Mouse (Mus musculus): ENCODE data around the gene Pde4d. TPM values are rescaled to one million over a fixed set of nuclear protein-coding genes. Genes with fewer than 3 reads are reported as not detected.

Gene Pde4d
- polyA plus RNA-seq, 1 experiment from 2014 or later = 19.1 TPM

DNA sequence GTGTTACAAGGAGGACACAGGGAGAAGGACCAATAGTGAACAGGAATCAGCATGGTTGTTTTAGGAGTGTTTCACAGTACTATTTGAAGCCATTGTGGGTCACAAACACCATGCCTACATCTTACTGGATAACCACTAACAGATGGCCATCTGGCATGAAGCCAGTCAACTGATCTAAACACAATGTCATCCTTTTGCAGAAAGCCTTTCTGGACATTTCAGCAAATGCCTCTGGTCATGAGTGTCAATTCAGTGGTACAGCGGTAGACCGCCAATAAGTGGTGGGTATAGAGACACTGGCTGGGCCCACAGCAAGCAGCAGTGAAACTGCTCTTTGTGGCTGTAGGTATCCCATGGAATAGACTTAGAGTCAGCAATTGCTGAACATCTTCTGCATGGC lies 151.3 kb downstream of the Pde4d start:
- Histone ChIP-seq H3K36me3 (no peaks in the 10 kb centered on the region), H3K4me1 (no peaks in the 10 kb centered on the region), H3K27ac (replicated peaks) (no peak overlapping the region), H3K4me3 (replicated peaks) (no peak overlapping the region), H3K9me3 (replicated peaks) (no peaks in the 10 kb centered on the region), H3K9ac (no peak overlapping the region), H3K27me3 (no peaks in the 10 kb centered on the region), H3K4me2 (replicated peaks) (no peak overlapping the region)
- no peak for ATAC-seq (ENCODE audit: insufficient number of reproducible peaks, low FRiP score, low TSS enrichment, low read depth)
- WGBS = 80% methylated on average over 2 of the region's 2 CpGs

DNA sequence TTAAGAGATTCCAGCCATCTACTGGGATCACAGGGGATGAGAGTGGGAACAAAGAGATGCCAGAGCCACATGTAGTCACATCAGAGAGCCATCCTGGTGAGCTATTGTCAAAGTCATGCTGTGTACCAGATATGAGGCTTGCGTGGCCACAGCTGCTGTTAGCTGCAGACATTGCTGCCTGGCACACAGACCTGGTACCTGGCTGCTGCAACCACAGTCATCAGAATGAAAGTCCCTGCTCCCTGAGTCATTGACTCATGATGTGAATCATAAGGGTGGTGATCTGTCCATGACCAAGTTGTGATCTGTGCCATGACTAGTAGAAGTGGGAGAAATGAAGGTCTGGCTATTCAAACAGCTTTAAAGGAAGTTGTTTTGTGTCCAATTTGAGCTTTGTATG lies 153.8 kb downstream of the Pde4d start:
- WGBS = 46% methylated on average over 1 of the region's 1 CpGs
- Histone ChIP-seq H3K27me3 (no peaks in the 10 kb centered on the region), H3K27ac (replicated peaks) (no peak overlapping the region), H3K4me1 (no peaks in the 10 kb centered on the region), H3K9me3 (replicated peaks) (no peaks in the 10 kb centered on the region), H3K36me3 (no peaks in the 10 kb centered on the region), H3K9ac (no peak overlapping the region), H3K4me3 (replicated peaks) (no peak overlapping the region), H3K4me2 (replicated peaks) (no peak overlapping the region)
- ATAC-seq (ENCODE audit: insufficient number of reproducible peaks, low FRiP score, low TSS enrichment, low read depth) = no peak

GRCm38 (mm10) chr13:108604213-108604612 lies 154.5 kb downstream of the Pde4d start:
- H3K9ac ChIP-seq = no peak overlapping the region
- no peak overlapping the region for H3K4me3 ChIP-seq (replicated peaks)
- H3K36me3 ChIP-seq = no peaks in the 10 kb centered on the region
- no peaks in the 10 kb centered on the region for H3K27me3 ChIP-seq
- no peak overlapping the region for H3K4me2 ChIP-seq (replicated peaks)
- ATAC-seq (ENCODE audit: insufficient number of reproducible peaks, low FRiP score, low TSS enrichment, low read depth) = no peak
- H3K9me3 ChIP-seq (replicated peaks) = no peaks in the 10 kb centered on the region
- H3K27ac ChIP-seq (replicated peaks) = no peak overlapping the region
- H3K4me1 ChIP-seq = no peaks in the 10 kb centered on the region

- no peak overlapping the region for H3K27ac ChIP-seq (replicated peaks)
- ATAC-seq (ENCODE audit: insufficient number of reproducible peaks, low FRiP score, low TSS enrichment, low read depth) = no peak
- H3K4me2 ChIP-seq (replicated peaks) = no peak overlapping the region
- no peaks in the 10 kb centered on the region for H3K4me1 ChIP-seq
- WGBS = 85% methylated on average over 1 of the region's 1 CpGs
- H3K9me3 ChIP-seq (replicated peaks) = no peaks in the 10 kb centered on the region
- H3K27me3 ChIP-seq = no peaks in the 10 kb centered on the region
- H3K9ac ChIP-seq = no peak overlapping the region
- no peaks in the 10 kb centered on the region for H3K36me3 ChIP-seq
- H3K4me3 ChIP-seq (replicated peaks) = no peak overlapping the region
These were observed 168.5 kb downstream of the Pde4d start for GRCm38 (mm10) chr13:108618207-108618606.

- no peaks in the 10 kb centered on the region for H3K36me3 ChIP-seq
- no peak overlapping the region for H3K9ac ChIP-seq
- H3K9me3 ChIP-seq (replicated peaks) = no peaks in the 10 kb centered on the region
- no peak overlapping the region for H3K4me3 ChIP-seq (replicated peaks)
- no peaks in the 10 kb centered on the region for H3K27me3 ChIP-seq
- H3K4me1 ChIP-seq = no peaks in the 10 kb centered on the region
- no peak overlapping the region for H3K27ac ChIP-seq (replicated peaks)
- H3K4me2 ChIP-seq (replicated peaks) = no peak overlapping the region
- 42% methylated on average over 4 of the region's 4 CpGs for WGBS
- ATAC-seq (ENCODE audit: insufficient number of reproducible peaks, low FRiP score, low TSS enrichment, low read depth) = no peak
These were observed 172.9 kb downstream of the Pde4d start for GRCm38 (mm10) chr13:108622681-108623080.

DNA sequence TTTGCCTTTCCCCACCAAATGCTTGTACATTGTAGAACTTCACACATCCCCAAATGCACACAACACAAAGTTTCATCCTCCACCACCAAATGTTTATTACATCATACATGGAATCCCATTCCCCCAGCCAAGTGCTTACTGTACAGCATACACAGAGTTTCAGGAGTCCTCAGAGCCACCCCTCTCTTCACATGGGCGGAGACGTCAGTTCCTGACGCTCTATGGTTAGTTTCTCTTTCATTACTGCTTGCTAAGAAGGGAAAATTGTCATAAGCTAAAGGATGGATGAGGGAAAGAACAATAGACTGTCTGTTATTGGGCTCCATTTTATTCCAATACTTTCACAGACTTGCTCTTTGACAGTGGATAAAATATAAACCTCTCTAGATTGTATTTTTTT lies 174.2 kb downstream of the Pde4d start:
- ATAC-seq (ENCODE audit: insufficient number of reproducible peaks, low FRiP score, low TSS enrichment, low read depth) = no peak
- 69% methylated on average over 3 of the region's 3 CpGs for WGBS
- H3K9me3 ChIP-seq (replicated peaks) = no peaks in the 10 kb centered on the region
- H3K27me3 ChIP-seq = no peaks in the 10 kb centered on the region
- H3K4me2 ChIP-seq (replicated peaks) = no peak overlapping the region
- H3K36me3 ChIP-seq = no peaks in the 10 kb centered on the region
- H3K4me1 ChIP-seq = no peaks in the 10 kb centered on the region
- no peak overlapping the region for H3K4me3 ChIP-seq (replicated peaks)
- no peak overlapping the region for H3K9ac ChIP-seq
- no peak overlapping the region for H3K27ac ChIP-seq (replicated peaks)

DNA sequence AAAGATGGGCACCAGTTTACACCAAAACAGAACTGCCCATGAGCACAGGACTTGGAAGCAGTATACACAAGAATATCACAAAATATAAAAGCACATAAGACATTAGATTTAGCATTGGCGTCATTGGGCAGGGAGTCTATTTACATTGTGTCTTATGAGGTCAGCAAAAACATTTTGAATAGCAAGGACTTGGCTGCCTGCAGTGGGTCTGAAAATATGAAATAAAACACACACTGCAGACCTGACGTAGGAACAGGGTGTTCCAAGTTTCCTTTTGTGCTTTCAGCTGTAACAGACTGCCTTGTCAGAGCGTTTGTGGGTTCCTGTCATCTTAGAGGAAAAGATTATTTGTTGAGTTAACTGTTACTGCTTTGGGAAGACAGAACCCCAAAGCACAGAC lies 176.4 kb downstream of the Pde4d start:
- H3K4me1 ChIP-seq = no peaks in the 10 kb centered on the region
- 69% methylated on average over 3 of the region's 3 CpGs for WGBS

DNA sequence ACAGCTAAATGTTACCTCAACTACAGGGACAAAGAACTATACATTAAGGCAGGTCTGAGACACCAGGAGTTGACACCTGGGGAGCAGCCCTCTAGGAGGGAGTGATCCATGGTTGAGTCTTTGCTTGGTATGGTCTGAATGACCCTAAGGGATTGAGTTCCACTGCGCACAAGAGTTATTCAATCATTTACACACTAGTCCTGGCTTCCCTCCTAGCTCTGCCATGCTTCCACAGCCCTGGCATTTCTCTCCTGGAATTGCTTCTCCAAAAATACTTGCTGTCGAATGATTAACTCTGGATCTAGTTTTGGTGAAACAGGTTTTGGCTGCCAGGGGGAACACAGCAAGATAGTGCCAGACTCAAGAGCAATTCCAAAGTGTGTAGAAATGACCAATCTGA lies 178.8 kb downstream of the Pde4d start:
- Histone ChIP-seq H3K27ac (replicated peaks) (no peak overlapping the region), H3K36me3 (no peaks in the 10 kb centered on the region), H3K9me3 (replicated peaks) (no peaks in the 10 kb centered on the region), H3K4me1 (no peaks in the 10 kb centered on the region), H3K27me3 (no peaks in the 10 kb centered on the region), H3K9ac (no peak overlapping the region), H3K4me2 (replicated peaks) (no peak overlapping the region), H3K4me3 (replicated peaks) (no peak overlapping the region)
- WGBS = 90% methylated on average over 2 of the region's 2 CpGs
- no peak for ATAC-seq (ENCODE audit: insufficient number of reproducible peaks, low FRiP score, low TSS enrichment, low read depth)

More for the DNA sequence above, 176.4 kb downstream of the Pde4d start:
- Histone ChIP-seq H3K27ac (replicated peaks) (no peak overlapping the region), H3K9ac (no peak overlapping the region), H3K4me2 (replicated peaks) (no peak overlapping the region), H3K9me3 (replicated peaks) (no peaks in the 10 kb centered on the region), H3K27me3 (no peaks in the 10 kb centered on the region), H3K4me3 (replicated peaks) (no peak overlapping the region), H3K36me3 (no peaks in the 10 kb centered on the region)
- ATAC-seq (ENCODE audit: insufficient number of reproducible peaks, low FRiP score, low TSS enrichment, low read depth) = no peak

DNA sequence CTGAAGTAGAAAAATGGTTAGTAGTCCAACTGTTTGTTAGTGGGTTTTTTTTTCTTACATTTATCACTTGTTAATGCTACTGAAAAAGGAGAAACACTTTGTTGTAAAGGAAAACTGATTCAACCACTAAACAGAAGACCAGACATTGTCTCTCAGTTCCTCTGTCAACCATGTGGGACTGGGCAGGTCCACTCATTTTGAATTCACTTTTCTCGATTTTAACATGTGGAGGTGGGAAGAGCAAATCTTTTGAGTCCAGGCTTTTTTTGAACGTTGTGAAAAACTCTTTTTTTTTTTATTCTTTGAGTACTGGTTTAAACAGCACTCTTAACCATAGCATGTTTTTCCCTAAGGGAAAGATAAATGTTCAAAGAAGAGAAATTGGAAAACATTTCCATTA lies 180.8 kb downstream of the Pde4d start:
- Histone ChIP-seq H3K4me3 (replicated peaks) (no peak overlapping the region), H3K36me3 (no peaks in the 10 kb centered on the region), H3K4me2 (replicated peaks) (no peak overlapping the region), H3K27me3 (no peaks in the 10 kb centered on the region), H3K27ac (replicated peaks) (no peak overlapping the region), H3K4me1 (no peaks in the 10 kb centered on the region), H3K9me3 (replicated peaks) (no peaks in the 10 kb centered on the region), H3K9ac (no peak overlapping the region)
- WGBS = 51% methylated on average over 2 of the region's 2 CpGs
- ATAC-seq (ENCODE audit: insufficient number of reproducible peaks, low FRiP score, low TSS enrichment, low read depth) = no peak

- WGBS = 42% methylated on average over 3 of the region's 3 CpGs
- H3K4me1 ChIP-seq = no peaks in the 10 kb centered on the region
- H3K4me2 ChIP-seq (replicated peaks) = no peak overlapping the region
- no peak overlapping the region for H3K27ac ChIP-seq (replicated peaks)
- no peak for ATAC-seq (ENCODE audit: insufficient number of reproducible peaks, low FRiP score, low TSS enrichment, low read depth)
- no peaks in the 10 kb centered on the region for H3K27me3 ChIP-seq
- H3K4me3 ChIP-seq (replicated peaks) = no peak overlapping the region
- H3K9me3 ChIP-seq (replicated peaks) = no peaks in the 10 kb centered on the region
- no peak overlapping the region for H3K9ac ChIP-seq
- no peaks in the 10 kb centered on the region for H3K36me3 ChIP-seq
These were observed 181.5 kb downstream of the Pde4d start for GRCm38 (mm10) chr13:108631222-108631621.

- no peak overlapping the region for H3K4me3 ChIP-seq (replicated peaks)
- H3K27ac ChIP-seq (replicated peaks) = no peak overlapping the region
- no peak overlapping the region for H3K9ac ChIP-seq
- no peak overlapping the region for H3K4me2 ChIP-seq (replicated peaks)
- H3K27me3 ChIP-seq = no peaks in the 10 kb centered on the region
- no peaks in the 10 kb centered on the region for H3K4me1 ChIP-seq
- no peak for ATAC-seq (ENCODE audit: insufficient number of reproducible peaks, low FRiP score, low TSS enrichment, low read depth)
- WGBS = 51% methylated on average over 1 of the region's 1 CpGs
- no peaks in the 10 kb centered on the region for H3K36me3 ChIP-seq
- no peaks in the 10 kb centered on the region for H3K9me3 ChIP-seq (replicated peaks)
These were observed 186.8 kb downstream of the Pde4d start for GRCm38 (mm10) chr13:108636526-108636925.

GRCm38 (mm10) chr13:108642259-108642658 lies 192.5 kb downstream of the Pde4d start:
- Histone ChIP-seq H3K9me3 (replicated peaks) (no peaks in the 10 kb centered on the region), H3K27ac (replicated peaks) (no peak overlapping the region), H3K9ac (no peak overlapping the region), H3K4me3 (replicated peaks) (no peak overlapping the region), H3K4me2 (replicated peaks) (no peak overlapping the region), H3K27me3 (no peaks in the 10 kb centered on the region), H3K36me3 (no peaks in the 10 kb centered on the region), H3K4me1 (no peaks in the 10 kb centered on the region)
- no peak for ATAC-seq (ENCODE audit: insufficient number of reproducible peaks, low FRiP score, low TSS enrichment, low read depth)
- 73% methylated on average over 5 of the region's 5 CpGs for WGBS

Data from embryonic facial prominence, embryonic 15.5 days (tissue).